Mouse (Mus musculus) kidney, adult 11 months (tissue): Measurements from ENCODE around the gene Gcnt7.

Experiments used
- DNase-seq: peaks from one replicate; pipeline ENCODE4 v3.0.0; 2022

The Gcnt7 gene

GRCm38 (mm10) chr2:172458496-172458895 lies at the start of gene Gcnt7:
Gcnt7 (minus strand) TSS chr2:172458596.
- no peak for DNase-seq

DNA sequence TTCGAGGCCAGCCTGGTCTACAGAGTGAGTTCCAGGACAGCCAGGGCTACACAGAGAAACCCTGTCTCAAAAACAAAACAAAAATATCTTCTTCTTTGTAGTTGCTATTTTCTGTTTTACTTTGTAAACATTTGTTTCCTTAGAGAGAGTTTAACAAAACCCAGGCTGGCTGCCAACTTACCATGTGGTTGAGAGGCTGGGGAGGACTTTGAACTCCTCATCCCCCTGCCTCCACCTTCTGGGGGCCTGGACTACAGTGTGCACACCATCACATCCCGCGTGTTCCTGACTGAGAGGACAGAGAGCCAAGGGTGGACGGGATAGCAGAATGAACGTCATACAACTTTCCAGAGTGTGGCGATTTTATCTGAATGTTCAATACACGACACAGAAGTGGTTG lies 47.7 kb upstream of the Gcnt7 start:
- peak; percentile 40 for DNase-seq

GRCm38 (mm10) chr2:172502168-172502567 lies 43.8 kb upstream of the Gcnt7 start:
- DNase-seq, result no peak

DNA sequence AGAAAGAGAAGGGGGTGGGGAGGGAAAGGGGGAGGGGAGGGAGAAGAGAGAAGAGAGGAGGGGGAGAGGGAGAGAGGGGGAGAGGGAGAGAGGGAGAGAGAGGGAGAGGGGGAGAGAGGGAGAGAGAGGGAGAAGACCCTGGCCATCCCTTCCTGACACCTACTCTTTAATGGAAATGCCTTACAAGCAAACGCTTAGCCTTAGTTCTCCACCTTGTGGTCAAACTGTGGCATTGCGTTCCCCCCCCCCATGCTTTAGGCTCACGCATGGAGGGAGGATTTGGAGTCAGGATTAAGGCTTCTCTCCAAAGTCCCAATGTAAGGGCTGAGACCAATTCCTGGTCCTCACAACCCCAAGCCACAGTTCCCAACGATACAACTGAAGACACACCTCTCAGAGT lies 42.9 kb upstream of the Gcnt7 start:
- DNase-seq, result no peak

GRCm38 (mm10) chr2:172500752-172501316 lies 42.4 kb upstream of the Gcnt7 start:
- DNase-seq, result no peak

GRCm38 (mm10) chr2:172498823-172499222 lies 40.4 kb upstream of the Gcnt7 start:
- no peak for DNase-seq

- DNase-seq, result peak; percentile 52
Measured at GRCm38 (mm10) chr2:172496736-172497345, 38.4 kb upstream of the Gcnt7 start.

DNA sequence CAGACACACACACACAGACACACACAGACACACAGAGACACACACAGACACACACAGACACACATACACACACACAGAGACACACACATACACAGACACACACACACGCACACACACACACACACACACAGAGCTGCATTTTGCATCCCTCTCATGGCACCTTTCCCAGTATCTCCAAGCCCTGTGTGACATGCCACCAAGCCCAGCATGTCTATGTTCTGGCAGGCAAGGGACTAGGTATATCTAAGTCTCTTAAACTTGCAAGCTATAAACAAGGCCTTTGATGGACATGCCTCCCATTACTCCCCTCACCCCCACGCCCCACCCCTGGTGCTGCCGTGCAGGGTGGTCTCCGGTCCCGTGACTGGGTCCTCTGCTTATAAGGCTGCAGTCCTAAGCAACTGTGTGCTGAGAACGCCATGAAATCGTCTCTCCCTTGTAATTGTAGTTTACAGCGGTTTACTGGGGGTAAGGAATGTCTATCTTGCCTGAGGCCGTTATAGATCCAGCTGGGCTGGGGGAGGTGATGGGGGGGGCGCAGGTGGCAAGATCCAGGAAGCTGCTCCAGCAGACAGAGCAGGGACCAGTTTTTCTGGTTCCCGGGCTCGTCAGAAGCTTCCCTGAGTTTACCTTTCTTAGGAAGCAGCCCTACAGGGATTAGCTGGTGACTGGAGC lies 26.4 kb upstream of the Gcnt7 start:
- no peak for DNase-seq

DNA sequence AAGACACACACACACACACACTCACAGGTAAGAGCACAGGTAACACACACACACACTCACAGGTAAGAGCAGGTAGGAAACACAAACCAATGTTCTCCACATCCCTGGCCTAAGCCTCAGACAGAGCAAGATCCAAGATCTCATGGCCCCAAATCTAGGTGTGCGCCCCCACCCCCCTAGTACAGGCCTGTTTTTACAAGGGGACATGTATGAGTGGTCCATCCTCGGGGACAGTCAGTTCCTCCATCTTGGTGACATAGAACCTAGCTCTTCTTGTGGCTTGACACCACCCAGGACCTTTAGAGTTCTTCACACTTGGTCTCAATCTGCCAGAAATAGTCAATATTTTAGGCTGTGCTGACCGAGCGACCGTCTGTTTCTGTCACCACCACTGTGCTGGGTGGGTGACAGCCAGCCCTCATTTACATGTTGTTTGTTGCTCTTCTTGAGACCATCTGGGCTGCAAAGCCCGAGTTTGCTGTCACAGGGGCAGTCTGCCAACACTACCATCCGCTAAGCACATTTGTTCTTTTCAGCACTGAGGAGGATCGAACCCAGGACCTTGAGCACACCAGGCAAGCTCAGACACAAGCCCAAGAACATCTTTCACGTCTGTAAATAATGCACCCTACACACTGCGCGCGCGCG lies 25.5 kb upstream of the Gcnt7 start:
- no peak for DNase-seq

DNA sequence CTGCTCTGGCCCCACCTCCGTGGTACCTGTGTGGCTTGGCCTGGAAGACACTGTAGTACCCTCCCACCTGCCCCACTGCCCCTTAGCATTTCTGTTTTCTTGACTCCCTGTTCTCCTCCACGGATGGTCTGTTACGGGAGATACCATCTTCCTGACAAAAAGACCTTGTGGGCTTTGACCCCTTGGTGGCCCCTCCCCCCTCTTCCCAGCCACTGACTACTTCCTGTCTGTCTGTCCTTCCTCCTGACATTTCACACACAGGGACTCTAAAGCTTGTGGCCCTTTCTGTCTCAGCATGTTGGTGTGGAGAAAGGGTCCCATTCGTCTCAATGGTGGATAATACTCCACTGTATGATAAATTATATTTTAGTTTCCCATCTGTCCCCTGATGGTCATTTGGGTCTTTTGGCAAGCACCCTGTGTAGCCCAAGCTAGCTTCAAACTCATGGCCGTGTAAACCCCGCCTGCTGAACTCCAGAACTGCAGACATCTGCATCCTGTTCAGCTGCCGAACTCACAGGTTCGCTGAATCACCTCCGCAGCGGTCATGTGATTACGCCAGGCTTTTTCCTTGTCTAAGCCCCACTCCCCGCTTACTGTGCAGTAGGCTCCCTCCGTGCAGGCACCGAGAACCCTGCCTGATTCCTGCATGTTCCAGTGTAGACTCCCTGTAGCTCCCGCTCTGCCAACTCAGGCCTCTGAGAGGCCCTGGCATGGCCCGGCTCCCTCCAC lies 23.4 kb upstream of the Gcnt7 start:
- no peak for DNase-seq

GRCm38 (mm10) chr2:172480296-172480695 lies 21.9 kb upstream of the Gcnt7 start:
- no peak for DNase-seq

DNA sequence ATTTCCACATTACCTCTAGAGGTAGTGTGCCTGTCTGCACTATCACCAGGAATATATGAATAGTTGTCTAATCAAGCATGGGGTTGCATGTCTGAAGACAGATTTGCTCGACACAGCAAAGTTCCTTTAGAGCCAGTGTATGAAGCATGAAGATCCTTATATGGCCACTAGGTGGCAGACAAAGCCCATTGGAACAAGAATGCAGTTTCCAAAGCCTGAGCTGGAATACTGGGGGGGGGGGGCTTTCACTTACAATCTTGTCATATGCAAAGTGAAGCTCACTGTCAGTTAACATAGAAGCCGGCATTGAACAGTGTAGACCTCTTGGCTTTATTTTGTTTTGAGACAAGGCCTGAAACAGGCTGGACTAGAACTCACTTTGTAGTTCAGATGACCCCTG lies 19.5 kb upstream of the Gcnt7 start:
- no peak for DNase-seq

DNA sequence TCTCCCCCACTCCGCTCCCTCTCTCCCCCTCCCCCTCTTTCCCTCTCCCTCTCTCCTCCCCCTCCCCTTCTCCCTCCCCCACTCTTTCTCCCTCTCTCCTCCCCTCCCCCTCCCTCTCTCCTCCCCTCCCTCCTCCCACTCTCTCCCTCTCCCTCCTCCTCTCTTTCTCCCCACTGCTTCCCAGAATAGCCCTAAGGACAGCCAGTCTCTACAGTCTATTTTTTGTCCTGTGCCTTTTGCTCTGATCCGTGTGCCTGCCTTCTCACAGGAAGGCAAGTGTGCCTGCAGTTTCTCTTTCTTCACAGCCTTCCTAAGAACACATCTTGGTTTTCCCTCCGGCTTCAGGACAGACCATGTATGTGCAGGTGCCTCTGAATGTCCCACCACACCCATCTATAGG lies 19.0 kb upstream of the Gcnt7 start:
- no peak for DNase-seq

DNA sequence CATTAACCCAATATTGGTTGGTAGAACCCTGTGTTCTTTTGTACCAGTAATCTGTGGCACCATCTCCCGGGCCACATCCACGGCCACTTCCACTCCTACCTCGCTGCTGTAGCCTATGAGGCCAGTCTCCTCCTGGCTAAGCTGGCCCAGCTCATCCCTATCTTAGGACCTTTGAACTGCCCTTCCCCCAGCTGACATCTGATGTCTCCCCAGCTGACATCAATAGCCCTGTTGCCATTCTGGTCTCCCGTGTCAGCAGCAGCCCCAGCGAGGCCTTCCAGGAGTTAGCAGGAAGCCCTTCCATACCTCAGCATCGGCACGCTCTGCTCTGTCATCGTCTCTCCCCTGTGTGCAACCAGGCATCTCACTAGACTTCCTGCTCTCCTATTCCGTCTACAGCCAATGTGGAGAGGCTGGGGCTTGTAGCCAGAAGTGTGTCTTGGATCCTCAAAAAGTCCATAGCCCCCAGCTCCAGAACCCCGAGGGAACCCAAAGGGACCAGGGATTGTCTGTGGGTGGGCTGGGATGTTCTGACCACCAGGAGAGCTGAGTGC lies 18.4 kb upstream of the Gcnt7 start:
- no peak for DNase-seq

DNA sequence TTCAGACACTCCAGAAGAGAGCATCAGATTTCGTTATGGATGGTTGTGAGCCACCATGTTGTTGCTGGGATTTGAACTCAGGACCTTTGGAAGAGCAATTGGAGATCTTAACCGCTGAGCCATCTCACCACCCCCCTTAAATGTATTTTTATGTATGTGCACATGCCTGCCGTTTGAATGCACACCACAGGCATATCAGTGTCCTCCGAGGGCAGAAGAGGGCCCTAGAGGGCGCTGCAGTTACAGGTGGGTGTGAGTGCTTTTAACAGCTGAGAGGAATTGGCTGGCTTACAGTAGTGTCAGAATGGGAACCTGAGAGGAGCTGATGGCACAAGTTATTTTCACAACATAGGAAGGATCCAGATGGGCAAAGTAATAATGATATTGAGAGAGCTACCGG lies 16.6 kb upstream of the Gcnt7 start:
- DNase-seq, result no peak

DNA sequence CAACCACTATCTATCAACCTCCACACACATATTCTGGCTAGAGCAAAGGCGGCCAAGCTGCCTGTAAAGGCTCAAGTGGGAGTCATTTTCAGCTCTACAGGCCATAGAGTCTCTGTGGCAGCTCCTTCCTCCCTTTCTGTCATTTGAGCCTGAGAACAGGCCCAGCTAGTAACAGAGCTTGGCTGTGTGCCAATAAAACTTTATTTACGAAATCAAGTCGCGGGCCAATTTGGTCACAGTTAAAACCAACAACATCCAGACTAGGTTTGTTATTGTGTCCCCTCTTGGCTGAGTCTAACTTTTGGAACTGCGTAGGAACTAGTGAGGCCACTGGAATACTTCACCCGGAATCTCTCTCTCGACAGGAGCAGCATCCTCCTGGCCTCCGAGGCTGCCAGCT lies 15.2 kb upstream of the Gcnt7 start:
- no peak for DNase-seq

- no peak for DNase-seq
Measured at GRCm38 (mm10) chr2:172472318-172472717, 13.9 kb upstream of the Gcnt7 start, which contains the start of gene Fam209. Fam209 (plus strand) TSS chr2:172472520.

GRCm38 (mm10) chr2:172468346-172468819 lies 10.0 kb upstream of the Gcnt7 start:
- DNase-seq, result peak; percentile 78

DNA sequence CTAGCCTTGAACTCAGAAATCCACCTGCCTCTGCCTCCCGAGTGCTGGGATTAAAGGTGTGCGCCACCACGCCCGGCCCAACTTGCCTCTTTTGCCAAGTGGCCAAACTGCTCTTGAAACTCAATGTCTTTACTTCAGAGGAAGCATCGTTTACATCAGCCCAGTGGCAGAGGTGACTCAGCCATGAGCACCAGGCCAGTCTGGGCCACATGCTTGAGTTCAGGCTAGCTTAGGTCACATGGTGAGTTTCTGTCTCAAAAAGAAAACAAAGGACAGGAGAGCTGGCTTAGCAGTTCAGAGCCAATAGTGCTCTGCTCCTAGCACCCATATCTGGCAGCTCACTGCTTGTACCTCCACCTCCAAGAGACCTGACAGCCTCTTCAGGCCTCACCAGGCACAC lies 8.8 kb upstream of the Gcnt7 start:
- no peak for DNase-seq

GRCm38 (mm10) chr2:172466427-172467132 lies 8.2 kb upstream of the Gcnt7 start:
- peak; percentile 60 for DNase-seq

DNA sequence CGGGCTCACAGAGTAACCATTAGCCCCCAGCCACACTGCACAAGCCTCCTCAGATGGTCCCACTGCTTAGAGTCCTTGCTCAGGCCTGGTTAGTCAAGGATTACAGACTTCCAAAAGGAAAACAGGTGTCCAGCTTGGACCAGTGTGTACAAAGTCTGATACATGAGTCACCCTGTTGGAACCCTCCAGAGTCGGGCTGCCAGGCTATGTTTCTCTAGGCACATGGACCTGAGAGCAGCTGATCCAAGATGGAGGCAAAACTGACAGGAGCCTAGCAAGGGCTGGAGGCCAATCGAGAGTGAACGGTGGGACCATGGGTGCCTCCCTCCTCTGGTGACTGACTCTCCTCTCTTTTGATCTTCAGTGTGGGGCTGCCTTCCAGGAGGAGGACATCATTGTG lies 4.4 kb upstream of the Gcnt7 start:
- no peak for DNase-seq

DNA sequence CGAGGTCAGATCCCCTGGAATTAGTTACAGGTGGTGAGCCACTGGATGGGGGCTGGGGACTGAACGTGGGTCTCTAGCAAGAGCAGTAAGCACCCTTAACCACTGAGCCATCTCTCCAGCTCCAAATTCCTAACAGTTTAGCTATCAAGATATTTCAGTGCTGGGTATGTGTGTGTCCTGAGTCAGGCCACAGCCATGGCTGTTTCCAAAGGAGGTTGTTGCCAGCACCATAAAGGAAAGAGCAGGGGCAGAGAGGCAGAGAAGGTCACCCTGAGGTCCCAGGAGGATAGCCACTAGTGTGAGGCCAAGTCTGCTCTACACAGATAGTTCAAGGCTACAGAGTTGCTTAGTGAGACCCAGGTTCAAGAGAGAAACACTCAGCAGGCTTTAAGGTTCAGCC lies 2.3 kb upstream of the Gcnt7 start:
- no peak for DNase-seq
